Mouse (Mus musculus) midbrain, embryonic 13.5 days (tissue): ENCODE results near the gene Pcif1. TPM values are rescaled to one million over a fixed set of nuclear protein-coding genes. Genes with fewer than 3 reads are reported as not detected.

Source experiments
- ATAC-seq: fragments of 200-750 bp; cut with Nextera tagmentation; 2 replicates; pipeline ENCODE4 v1.8.0; 2017; ENCODE audit warnings: mild to moderate bottlenecking, moderate TSS enrichment, moderate library complexity
- H3K27ac ChIP-seq: fragments of 300-500 bp; sonication (generic); 2 replicates; pipeline ENCODE4 v1.5.1; 2015; ENCODE audit warnings: inconsistent platforms, mild to moderate bottlenecking, moderate library complexity
- H3K27me3 ChIP-seq: fragments of 300-500 bp; sonication (generic); 2 replicates; pipeline ENCODE4 v1.6.1; 2015; ENCODE audit warnings: mild to moderate bottlenecking, inconsistent platforms
- H3K36me3 ChIP-seq: fragments of 300-500 bp; sonication (generic); 2 replicates; pipeline ENCODE4 v1.6.1; 2015; ENCODE audit warnings: mild to moderate bottlenecking, inconsistent platforms
- H3K4me1 ChIP-seq: fragments of 300-500 bp; sonication (generic); replicated peaks from 2 replicates; pipeline ENCODE4 v1.6.1; 2015; ENCODE audit warnings: inconsistent platforms
- H3K4me2 ChIP-seq: fragments of 300-500 bp; sonication (generic); replicated peaks from 2 replicates; pipeline ENCODE4 v1.6.1; 2015; ENCODE audit warnings: moderate library complexity, mild to moderate bottlenecking, inconsistent platforms
- H3K4me3 ChIP-seq: fragments of 300-500 bp; sonication (generic); replicated peaks from 2 replicates; pipeline ENCODE4 v1.5.1; 2015; ENCODE audit warnings: mild to moderate bottlenecking, inconsistent platforms
- H3K9ac ChIP-seq: fragments of 300-500 bp; sonication (generic); replicated peaks from 2 replicates; pipeline ENCODE4 v1.6.1; 2015; ENCODE audit warnings: mild to moderate bottlenecking, inconsistent platforms
- H3K9me3 ChIP-seq: fragments of 300-500 bp; sonication (generic); 2 replicates; pipeline ENCODE4 v1.6.1; 2016; ENCODE audit warnings: mild to moderate bottlenecking, inconsistent platforms
- WGBS: fragments of 180-500 bp; shearing (Covaris S2); methylation state at CpG from one replicate; pipeline ENCODE4 v1.1.7; 2015; 5-methylcytosine and 5-hydroxymethylcytosine counted together
- polyA plus RNA-seq: library from polyadenylated mRNA; unstranded; fragments of >200 nt; fragmentation: Nextera tagmentation; extraction: Ambion mirVana; gene quantifications from 2 replicates; pipeline ENCODE4 v1.2.1, GENCODE M21; 2015

Pcif1 gene
- polyA plus RNA-seq, 1 experiment from 2014 or later, result 98.1 TPM

- Histone ChIP-seq H3K4me1 (no peaks in the 10 kb centered on the region), H3K4me3 (no peak overlapping the region), H3K36me3 (peaks cover 100% of the 10 kb centered on the region), H3K27me3 (no peaks in the 10 kb centered on the region), H3K9ac (no peak overlapping the region), H3K9me3 (no peaks in the 10 kb centered on the region), H3K27ac (no peak overlapping the region), H3K4me2 (no peak overlapping the region)
- no peak for ATAC-seq
- 92% methylated on average over 2 of the region's 2 CpGs for WGBS
Observed at GRCm38 (mm10) chr2:164889960-164890359, 10.9 kb downstream of the Pcif1 start.

- Histone ChIP-seq H3K9ac (no peak overlapping the region), H3K9me3 (no peaks in the 10 kb centered on the region), H3K4me2 (no peak overlapping the region), H3K27ac (no peak overlapping the region), H3K36me3 (peaks cover 100% of the 10 kb centered on the region), H3K4me1 (no peaks in the 10 kb centered on the region), H3K27me3 (no peaks in the 10 kb centered on the region), H3K4me3 (no peak overlapping the region)
- ATAC-seq, result no peak
- 93% methylated on average over 24 of the region's 24 CpGs for whole genome bisulfite sequencing
Observed at GRCm38 (mm10) chr2:164890411-164891049, 11.4 kb downstream of the Pcif1 start.

DNA sequence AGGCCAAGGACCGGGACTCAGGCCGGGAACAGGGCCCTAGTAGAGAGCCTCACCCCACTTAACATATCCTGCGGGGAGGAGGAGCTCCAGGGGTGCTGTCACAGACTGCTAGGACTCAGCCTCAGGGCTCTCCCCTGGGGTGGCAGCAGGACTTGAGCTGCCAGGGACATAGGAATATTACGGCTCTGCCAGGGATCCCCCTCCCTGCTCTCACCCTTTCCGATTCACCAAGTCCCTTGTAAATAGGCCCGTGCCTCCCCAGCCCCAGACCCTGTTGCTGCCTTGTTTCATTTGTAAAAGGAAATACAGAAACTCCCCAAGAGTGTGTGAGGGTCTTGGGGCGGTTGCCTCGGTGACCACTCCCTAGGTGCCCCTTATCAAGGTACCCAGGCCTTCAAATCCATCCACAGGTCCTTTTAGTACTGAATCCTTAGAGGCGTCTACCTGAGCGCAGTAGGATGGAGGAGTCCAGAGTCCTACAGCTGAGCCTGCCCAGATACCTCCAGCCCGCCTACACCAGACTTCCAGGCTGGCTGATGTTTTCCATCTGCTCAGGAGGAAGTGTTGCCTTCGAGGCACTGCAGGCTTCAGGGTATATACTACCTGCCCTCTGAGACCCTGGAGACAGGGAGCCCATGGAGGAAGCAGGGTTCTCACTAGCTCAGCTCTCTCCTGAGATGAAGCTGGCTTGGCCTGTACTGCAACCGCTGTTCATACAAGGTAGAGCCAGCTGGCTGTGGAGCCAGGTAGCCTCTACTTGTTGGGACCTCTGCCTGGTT, 12.1 kb downstream of the Pcif1 start:
- peaks cover 100% of the 10 kb centered on the region for H3K36me3 ChIP-seq
- H3K4me2 ChIP-seq, result no peak overlapping the region
- no peak overlapping the region for H3K9ac ChIP-seq
- WGBS, result 90% methylated on average over 11 of the region's 13 CpGs
- 0 out of 2 replicates have a peak, but pooled peaks have one; percentile 15 for ATAC-seq
- H3K27me3 ChIP-seq, result no peaks in the 10 kb centered on the region
- no peaks in the 10 kb centered on the region for H3K4me1 ChIP-seq
- no peak overlapping the region for H3K4me3 ChIP-seq
- no peak overlapping the region for H3K27ac ChIP-seq
- no peaks in the 10 kb centered on the region for H3K9me3 ChIP-seq

- no peaks in the 10 kb centered on the region for H3K4me1 ChIP-seq
- peaks cover 100% of the 10 kb centered on the region for H3K36me3 ChIP-seq
- no peaks in the 10 kb centered on the region for H3K27me3 ChIP-seq
- no peak overlapping the region for H3K9ac ChIP-seq
- no peak overlapping the region for H3K4me2 ChIP-seq
- no peaks in the 10 kb centered on the region for H3K9me3 ChIP-seq
- H3K27ac ChIP-seq, result no peak overlapping the region
- H3K4me3 ChIP-seq, result no peak overlapping the region
- ATAC-seq, result no peak
- 86% methylated on average over 15 of the region's 15 CpGs for WGBS
Observed at GRCm38 (mm10) chr2:164891908-164892695, 13.0 kb downstream of the Pcif1 start.

GRCm38 (mm10) chr2:164892696-164893216, 13.7 kb downstream of the Pcif1 start:
- Histone ChIP-seq H3K4me1 (no peaks in the 10 kb centered on the region), H3K4me2 (no peak overlapping the region), H3K9me3 (no peaks in the 10 kb centered on the region), H3K36me3 (peaks cover 100% of the 10 kb centered on the region), H3K9ac (no peak overlapping the region), H3K4me3 (no peak overlapping the region), H3K27me3 (no peaks in the 10 kb centered on the region), H3K27ac (no peak overlapping the region)
- ATAC-seq, result no peak
- 89% methylated on average over 6 of the region's 6 CpGs for WGBS

DNA sequence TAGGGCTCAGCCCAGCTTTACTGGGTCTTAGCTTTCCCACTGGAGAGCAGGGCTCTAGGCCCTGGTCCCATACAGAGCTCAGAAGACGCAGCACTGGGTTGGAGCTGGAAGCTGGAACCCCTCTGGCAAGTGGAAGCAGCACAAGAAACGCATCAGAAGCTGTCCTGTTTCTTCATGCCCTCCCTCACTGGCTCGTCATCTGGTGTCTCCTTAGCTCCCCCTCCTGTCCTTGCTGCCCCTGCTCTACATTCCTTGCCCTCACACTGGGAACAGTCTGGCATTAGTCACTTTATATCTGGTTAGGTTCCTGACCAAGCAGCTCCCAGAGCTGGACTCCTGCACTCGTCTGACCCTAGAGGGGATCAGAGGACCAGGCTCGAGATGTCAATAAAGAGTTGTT, 14.9 kb downstream of the Pcif1 start:
- peaks cover 100% of the 10 kb centered on the region for H3K36me3 ChIP-seq
- no peak for ATAC-seq
- H3K4me3 ChIP-seq, result no peak overlapping the region
- WGBS, result 67% methylated on average over 5 of the region's 5 CpGs
- H3K4me2 ChIP-seq, result no peak overlapping the region
- H3K27me3 ChIP-seq, result no peaks in the 10 kb centered on the region
- no peaks in the 10 kb centered on the region for H3K4me1 ChIP-seq
- H3K9me3 ChIP-seq, result no peaks in the 10 kb centered on the region
- no peak overlapping the region for H3K27ac ChIP-seq
- no peak overlapping the region for H3K9ac ChIP-seq

- Histone ChIP-seq H3K9me3 (no peaks in the 10 kb centered on the region), H3K27me3 (no peaks in the 10 kb centered on the region), H3K36me3 (peaks cover 100% of the 10 kb centered on the region), H3K27ac (no peak overlapping the region), H3K9ac (no peak overlapping the region), H3K4me3 (no peak overlapping the region), H3K4me2 (no peak overlapping the region), H3K4me1 (no peaks in the 10 kb centered on the region)
- peak; percentile 31; the same call in 1 of the 2 replicates for ATAC-seq
- WGBS, result 84% methylated on average over 1 of the region's 1 CpGs
Observed at GRCm38 (mm10) chr2:164894644-164895043, 15.5 kb downstream of the Pcif1 start.

- H3K27ac ChIP-seq, result no peak overlapping the region
- peaks cover 100% of the 10 kb centered on the region for H3K36me3 ChIP-seq
- H3K4me3 ChIP-seq, result no peak overlapping the region
- ATAC-seq, result no peak
- H3K9me3 ChIP-seq, result no peaks in the 10 kb centered on the region
- H3K9ac ChIP-seq, result no peak overlapping the region
- no peaks in the 10 kb centered on the region for H3K4me1 ChIP-seq
- no peaks in the 10 kb centered on the region for H3K27me3 ChIP-seq
- H3K4me2 ChIP-seq, result no peak overlapping the region
- WGBS, result 97% methylated on average over 6 of the region's 6 CpGs
Observed at GRCm38 (mm10) chr2:164895885-164896284, 16.8 kb downstream of the Pcif1 start.

DNA sequence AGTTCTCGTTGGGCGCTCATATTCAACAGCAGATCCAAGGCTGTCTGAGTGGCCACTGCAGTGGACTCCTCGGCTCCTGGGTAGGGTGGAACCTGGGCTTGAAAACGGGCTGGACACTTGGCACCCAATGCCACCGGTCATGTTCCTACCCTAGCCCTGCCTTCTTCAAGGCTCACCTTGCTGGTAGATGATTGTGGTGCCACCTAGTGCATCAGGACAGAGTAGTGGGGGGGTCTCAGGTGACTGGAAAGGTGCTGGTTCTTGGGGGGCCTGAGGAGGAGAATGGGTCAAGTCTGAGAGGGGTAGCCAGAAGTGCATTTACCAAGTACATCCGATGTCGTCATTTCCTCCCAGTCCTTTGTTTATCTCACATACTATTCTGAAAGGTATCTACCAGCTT, 18.9 kb downstream of the Pcif1 start:
- H3K4me1 ChIP-seq, result no peaks in the 10 kb centered on the region
- WGBS, result 97% methylated on average over 7 of the region's 7 CpGs
- no peaks in the 10 kb centered on the region for H3K9me3 ChIP-seq
- H3K4me2 ChIP-seq, result no peak overlapping the region
- H3K36me3 ChIP-seq, result peaks cover 100% of the 10 kb centered on the region
- no peaks in the 10 kb centered on the region for H3K27me3 ChIP-seq
- no peak overlapping the region for H3K27ac ChIP-seq
- ATAC-seq, result no peak
- no peak overlapping the region for H3K9ac ChIP-seq
- no peak overlapping the region for H3K4me3 ChIP-seq

DNA sequence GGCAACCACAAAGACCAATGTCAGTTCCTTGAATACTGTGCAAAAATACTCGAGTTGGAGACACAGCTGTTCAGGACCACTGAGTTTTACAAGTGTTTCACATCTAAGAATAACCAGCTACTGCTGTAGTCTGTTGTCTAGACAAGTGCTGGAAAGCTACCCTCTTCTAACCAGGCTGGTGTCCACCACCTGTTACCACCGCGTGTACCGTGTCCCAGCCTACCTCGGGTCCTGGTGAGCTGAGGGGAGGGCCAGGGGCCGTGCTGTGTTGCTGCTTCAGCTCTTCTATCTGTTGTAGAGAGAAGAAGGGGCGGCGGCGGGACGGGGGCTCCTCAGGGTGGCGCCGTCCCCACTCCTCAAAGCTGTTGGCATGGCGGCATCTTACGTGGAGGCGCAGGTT, 19.9 kb downstream of the Pcif1 start:
- Histone ChIP-seq H3K27ac (no peak overlapping the region), H3K4me2 (no peak overlapping the region), H3K36me3 (peaks cover 96% of the 10 kb centered on the region), H3K4me3 (no peak overlapping the region), H3K4me1 (no peaks in the 10 kb centered on the region), H3K9me3 (no peaks in the 10 kb centered on the region), H3K9ac (no peak overlapping the region), H3K27me3 (no peaks in the 10 kb centered on the region)
- no peak for ATAC-seq
- WGBS, result 90% methylated on average over 15 of the region's 15 CpGs

DNA sequence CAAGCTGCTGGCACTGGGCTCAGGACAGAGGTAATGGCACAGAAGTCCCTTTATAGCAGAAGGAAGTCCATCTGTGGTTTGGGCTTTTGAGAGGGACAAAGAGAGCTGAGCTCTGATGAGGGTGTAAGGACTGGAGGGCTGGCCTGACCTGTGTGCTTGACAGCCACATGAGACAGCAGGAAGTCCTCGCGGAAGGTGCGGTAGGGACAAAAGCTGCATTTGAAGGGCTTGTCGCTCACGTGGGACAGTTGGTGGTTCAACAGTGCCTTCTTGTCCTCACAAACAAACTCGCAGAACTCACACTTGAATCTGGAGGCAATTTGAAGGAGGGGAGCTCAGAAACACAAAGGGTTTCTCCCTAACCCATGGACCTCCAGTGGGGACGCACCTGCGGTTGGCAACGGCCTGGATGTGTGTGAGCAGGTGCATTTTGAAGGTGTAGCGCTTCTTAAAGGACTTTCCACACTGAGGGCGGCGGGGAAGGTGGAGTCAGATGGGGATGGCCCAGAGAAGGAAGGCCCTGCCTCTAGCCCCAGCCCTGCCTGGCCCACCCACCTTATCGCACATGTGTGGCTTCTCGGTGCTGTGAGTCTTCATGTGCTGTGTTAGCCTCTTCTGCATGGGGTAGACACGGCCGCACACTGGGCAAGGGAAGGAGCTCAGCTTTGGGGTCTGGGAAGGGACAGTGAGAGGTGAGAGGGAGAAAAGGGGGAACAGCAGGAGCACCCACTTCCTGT, 20.8 kb downstream of the Pcif1 start:
- H3K27me3 ChIP-seq, result no peaks in the 10 kb centered on the region
- no peak overlapping the region for H3K27ac ChIP-seq
- no peak overlapping the region for H3K9ac ChIP-seq
- peaks cover 96% of the 10 kb centered on the region for H3K36me3 ChIP-seq
- WGBS, result 94% methylated on average over 16 of the region's 16 CpGs
- H3K4me2 ChIP-seq, result no peak overlapping the region
- ATAC-seq, result no peak
- H3K9me3 ChIP-seq, result no peaks in the 10 kb centered on the region
- no peak overlapping the region for H3K4me3 ChIP-seq
- no peaks in the 10 kb centered on the region for H3K4me1 ChIP-seq
